Mouse (Mus musculus) retina, postnatal 1 day (tissue): ENCODE results near the gene Thbs1.
A peak's percentile ranks its signal among the peaks of the same experiment; 100 is the strongest.
"Not testable (repeated sequence)": the region's sequence is repeated elsewhere in the genome, so short reads cannot be mapped to it uniquely, and the experiment has no call there.

Experiments used
- DNase-seq: peaks from one replicate; pipeline ENCODE4 v3.0.0-alpha.2; 2012

Thbs1 gene

DNA sequence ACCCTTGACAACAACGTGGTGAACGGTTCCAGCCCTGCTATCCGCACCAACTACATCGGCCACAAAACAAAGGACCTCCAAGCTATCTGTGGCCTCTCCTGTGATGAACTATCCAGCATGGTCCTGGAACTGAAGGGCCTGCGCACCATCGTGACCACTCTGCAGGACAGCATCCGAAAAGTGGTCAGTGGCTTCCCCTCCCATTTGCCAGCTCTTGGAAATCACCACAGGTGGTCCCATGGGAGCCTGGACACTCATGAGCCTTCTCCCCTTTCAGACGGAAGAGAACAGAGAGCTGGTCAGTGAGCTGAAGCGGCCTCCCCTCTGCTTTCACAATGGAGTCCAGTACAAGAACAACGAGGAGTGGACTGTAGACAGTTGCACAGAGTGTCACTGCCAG lies 3.0 kb downstream of the Thbs1 start:
- no peak for DNase-seq

DNA sequence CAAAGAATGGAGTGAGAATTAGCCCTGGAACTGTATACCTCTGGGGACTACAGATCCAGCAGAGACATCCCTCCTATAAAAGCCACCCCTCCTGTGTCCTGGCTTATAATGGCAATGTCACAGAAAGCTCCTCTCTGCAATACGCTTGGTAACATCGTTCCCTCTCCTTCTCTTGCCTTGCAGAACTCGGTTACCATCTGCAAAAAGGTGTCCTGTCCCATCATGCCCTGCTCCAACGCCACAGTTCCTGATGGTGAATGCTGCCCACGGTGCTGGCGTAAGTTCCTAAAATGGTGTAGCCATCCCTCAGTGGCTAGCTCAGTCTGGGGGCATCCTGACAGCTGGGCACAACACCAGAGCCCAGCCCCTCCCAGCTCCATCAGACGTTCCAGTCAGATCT lies 4.0 kb downstream of the Thbs1 start:
- DNase-seq, result no peak

DNA sequence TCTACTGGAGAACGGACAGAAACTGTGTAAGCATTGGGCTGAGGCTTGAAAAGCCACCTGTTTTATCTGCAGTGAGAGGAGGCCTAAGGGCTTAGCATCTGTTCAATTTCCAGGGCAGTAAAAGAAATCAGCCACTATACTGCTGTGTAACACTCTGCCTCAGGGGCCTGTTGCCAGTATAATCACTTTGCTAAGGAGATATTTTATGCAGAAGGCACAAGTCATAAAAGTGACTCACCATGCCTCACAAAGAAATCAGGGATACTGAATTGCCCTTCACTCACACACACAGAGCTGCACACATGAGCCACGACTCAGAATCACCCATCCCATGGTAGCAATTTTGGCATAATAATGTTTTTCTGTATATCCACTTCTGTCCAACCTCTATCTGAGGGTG lies 4.5 kb downstream of the Thbs1 start:
- peak; percentile 30 for DNase-seq

GRCm38 (mm10) chr2:118116754-118117290 lies 5.1 kb downstream of the Thbs1 start:
- no peak for DNase-seq

GRCm38 (mm10) chr2:118117401-118117800 lies 5.7 kb downstream of the Thbs1 start:
- DNase-seq, result no peak

GRCm38 (mm10) chr2:118118045-118118444 lies 6.4 kb downstream of the Thbs1 start:
- no peak for DNase-seq

DNA sequence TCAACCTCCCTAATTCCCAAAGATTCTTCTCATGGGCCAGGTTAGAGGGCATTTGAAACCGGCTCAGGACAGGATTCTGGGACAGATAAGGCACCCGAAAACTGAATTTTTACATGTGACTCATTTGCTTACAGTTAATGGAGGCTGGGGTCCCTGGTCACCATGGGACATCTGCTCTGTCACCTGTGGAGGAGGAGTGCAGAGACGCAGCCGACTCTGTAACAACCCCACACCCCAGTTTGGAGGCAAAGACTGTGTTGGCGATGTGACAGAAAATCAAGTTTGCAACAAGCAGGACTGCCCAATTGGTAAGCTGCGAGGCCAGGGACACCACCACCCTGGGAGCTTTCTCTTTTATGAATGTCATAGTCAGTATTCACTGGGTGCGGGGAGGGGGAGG lies 6.8 kb downstream of the Thbs1 start:
- no peak for DNase-seq

DNA sequence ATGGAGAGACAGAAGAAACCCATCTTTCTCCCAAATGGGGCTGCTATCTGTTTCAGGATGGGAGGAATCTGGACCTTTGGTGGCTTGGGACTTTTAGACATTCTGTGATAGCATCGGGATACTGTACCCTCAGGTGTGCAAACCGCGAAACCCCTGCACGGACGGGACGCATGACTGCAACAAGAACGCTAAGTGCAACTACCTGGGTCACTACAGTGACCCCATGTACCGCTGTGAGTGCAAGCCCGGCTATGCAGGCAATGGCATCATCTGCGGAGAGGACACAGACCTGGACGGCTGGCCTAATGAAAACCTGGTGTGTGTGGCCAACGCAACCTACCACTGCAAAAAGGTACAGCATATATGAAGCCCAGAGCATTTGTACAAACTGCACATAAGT lies 8.0 kb downstream of the Thbs1 start:
- DNase-seq, result no peak

DNA sequence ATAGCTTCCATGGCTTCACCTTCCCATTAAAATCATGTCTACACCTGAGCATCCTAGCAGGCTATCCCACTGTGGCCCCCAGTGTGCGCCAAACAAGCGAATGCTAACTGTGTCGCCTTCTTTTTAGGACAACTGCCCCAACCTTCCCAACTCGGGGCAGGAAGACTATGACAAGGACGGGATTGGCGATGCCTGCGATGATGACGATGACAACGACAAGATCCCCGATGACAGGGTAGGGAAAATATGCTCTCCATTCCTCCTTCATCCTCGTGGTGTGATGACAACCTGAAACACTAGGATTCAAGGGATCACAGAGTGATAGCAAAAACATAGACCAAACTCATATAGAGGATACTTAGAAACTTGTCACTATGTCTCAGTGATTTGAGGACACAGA lies 8.4 kb downstream of the Thbs1 start:
- DNase-seq, result no peak

- DNase-seq, result no peak
These were observed 9.1 kb downstream of the Thbs1 start for GRCm38 (mm10) chr2:118120751-118121150.

DNA sequence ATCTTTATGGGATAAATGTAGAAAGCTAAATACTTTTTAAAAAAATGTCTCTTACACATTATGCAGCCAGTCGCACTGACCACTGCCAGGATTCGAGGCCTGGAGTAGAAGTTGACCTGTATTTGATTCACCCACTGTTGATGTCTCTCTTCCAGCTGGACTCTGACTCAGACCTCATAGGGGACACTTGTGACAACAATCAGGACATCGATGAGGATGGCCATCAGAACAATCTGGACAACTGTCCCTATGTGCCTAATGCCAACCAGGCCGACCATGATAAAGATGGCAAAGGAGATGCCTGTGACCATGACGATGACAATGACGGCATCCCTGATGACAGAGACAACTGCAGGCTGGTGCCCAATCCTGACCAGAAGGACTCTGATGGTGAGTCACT lies 10.6 kb downstream of the Thbs1 start:
- DNase-seq, result no peak

DNA sequence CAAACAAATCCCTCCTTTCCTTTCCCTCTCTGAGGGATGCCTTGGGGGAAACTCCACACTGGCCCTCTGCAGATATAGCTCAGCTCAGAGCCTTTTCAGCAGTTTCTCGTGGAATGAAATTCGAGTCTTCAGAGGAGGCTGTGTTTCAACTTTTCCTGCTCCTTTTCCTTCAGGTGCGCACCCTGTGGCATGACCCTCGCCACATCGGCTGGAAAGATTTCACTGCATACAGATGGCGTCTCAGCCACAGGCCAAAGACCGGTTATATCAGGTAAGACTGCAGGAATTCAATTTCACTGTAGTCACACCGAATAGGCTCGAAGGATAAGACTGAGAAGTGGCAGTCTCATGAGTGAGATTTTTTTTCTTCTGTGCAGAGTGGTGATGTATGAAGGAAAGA lies 12.1 kb downstream of the Thbs1 start:
- no peak for DNase-seq

GRCm38 (mm10) chr2:118124437-118124836 lies 12.8 kb downstream of the Thbs1 start:
- no peak for DNase-seq

- no peak for DNase-seq
These were observed 13.7 kb downstream of the Thbs1 start for GRCm38 (mm10) chr2:118125211-118125939.

DNA sequence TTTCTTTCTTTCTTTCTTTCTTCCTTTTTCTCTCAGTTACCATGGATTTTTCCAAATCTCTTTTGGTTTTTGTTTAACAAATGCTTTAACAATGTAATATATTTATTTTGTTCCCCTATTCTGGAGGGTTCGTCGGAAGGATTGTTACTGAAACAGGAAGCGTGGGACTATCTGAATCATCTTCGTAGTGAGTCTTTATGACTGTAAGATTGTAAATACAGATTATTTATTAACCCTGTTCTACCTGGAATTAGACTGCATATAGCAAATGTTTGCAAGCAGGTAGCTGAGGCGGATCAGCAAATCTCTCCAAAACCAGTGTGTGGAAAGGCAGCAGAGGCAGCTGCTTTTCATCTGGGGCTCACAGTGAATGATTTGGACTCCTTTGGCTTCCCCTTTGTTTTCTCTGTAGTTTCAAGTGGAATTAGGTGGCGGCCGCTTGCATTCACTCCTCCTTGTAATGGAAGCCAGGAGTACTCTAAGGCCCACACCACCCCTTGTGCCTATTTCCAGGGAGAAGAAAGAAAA lies 14.3 kb downstream of the Thbs1 start:
- no peak for DNase-seq

- no peak for DNase-seq
These were observed 16.0 kb downstream of the Thbs1 start for GRCm38 (mm10) chr2:118127516-118128288.

DNA sequence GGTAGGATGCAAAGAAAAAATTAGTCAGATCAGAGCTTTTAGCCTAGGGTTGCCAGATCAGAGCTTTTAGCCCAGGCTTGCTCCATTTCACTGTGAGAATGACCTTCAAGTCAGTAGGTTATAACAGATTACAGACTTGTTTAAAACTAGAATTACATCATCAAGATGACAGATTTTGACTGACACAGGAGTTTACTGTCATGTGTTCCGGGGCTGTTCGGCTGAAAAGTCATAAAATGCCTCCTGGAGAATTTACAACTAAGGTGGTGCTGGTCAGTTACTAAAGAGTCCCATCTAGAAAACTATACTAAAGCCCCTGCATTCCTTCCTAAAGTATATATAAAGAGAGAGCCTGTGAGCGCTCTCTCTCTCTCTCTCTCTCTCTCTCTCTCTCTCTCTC lies 16.6 kb downstream of the Thbs1 start:
- DNase-seq, result no peak

GRCm38 (mm10) chr2:118137071-118137470 lies 25.4 kb downstream of the Thbs1 start:
- DNase-seq, result no peak

DNA sequence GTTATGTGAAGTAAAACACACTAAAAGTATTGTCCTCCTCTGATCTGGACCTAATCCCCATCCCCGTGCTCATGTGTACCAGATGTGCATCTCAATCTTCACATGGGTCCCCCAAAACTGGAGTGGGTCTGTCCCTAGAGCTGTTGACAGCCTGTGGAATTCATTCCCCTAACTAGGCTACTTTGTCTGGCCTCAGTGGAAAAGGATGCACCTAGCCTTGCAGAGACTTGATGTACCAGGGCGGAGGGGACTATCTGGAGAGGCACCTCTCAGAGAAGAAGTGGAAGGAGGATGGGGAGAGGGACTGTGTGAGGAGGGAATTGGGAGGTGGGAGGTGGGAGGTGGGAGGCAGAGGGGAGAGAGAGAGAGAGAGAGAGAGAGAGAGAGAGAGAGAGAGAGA lies 26.1 kb downstream of the Thbs1 start:
- DNase-seq, result no peak

DNA sequence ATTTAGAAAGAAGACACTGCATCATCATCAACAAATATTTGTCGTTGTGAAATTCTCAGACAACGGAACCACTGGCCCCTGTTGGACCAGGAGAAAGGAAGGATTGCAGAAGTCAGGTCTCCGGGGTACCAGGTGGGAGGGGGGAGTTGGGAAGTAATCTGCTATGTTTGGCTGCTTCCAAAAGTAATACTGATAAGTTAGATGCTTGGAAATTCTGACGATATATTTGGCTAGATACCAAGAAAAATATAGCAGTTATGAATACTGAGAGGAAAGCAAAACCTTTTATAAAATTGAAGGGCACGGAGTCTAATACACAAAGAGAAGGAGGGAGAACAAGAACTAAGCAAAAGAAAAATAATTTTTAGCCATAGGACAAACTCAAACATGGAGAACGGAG lies 27.6 kb downstream of the Thbs1 start:
- no peak for DNase-seq

GRCm38 (mm10) chr2:118141651-118142050 lies 30.0 kb downstream of the Thbs1 start:
- DNase-seq, result no peak

DNA sequence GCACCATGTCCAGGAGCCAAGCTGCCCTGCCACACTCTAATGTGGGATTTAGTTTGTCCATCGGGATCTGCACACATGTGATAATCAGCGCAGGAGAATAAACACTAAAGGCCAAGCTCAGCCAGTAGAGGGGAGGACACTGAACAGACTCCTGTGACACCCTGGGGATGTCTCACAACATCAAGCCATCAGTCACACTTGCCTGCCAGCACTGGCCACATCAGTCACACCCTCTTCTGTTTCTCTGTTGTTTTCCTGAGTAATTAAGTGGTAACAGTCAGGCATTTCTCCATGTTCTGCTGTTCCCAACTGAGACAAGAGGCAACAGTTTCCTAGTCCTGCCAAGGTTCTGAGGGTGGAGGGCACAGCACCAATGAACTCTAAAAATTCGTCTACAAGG lies 36.1 kb downstream of the Thbs1 start:
- not testable (repeated sequence) for DNase-seq

DNA sequence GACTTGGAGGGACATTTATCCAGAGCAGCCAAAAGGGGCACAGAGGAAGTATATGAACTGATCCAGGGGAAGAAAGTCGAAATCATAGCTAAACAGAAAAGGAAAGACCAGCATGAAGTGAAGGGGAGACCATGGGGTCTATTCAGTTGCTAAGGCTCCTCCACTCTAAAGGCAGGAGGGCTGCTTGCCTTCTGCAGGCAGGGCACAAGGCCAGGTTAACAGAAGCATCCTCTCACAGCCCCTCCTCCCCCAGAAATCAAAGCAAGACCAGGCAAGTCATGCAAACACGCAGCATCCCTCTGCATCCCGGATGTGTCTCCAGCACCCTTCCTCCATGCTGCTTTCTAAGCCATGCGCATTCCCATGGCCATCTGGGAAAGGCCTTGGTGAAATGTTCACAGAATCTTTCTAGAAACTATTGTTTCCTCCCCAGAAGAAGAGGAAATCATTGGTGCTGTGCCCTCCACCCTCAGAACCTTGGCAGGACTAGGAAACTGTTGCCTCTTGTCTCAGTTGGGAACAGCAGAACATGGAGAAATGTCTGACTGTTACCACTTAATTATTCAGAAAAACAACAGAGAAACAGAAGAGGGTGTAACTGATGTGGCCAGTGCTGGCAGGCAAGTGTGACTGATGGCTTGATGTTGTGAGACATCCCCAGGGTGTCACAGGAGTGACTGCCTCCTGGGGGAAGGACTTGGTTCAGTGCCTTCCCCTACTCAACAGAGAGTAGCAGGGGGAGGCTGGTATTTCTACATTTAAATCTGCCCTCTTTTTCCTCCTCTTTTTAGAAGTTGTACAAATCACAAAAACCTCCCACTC lies 36.9 kb downstream of the Thbs1 start:
- no peak for DNase-seq
